Mouse (Mus musculus) kidney, embryonic 16.5 days (tissue): ENCODE measurements around the gene Glod4. TPM values are rescaled to one million over a fixed set of nuclear protein-coding genes. Genes with fewer than 3 reads are reported as not detected.

Experiments used
- ATAC-seq: fragments of 200-750 bp; cut with Nextera tagmentation; 2 replicates; pipeline ENCODE4 v1.8.0; 2017; ENCODE audit warnings: moderate TSS enrichment; ENCODE audit not compliant: low FRiP score, low TSS enrichment
- H3K27ac ChIP-seq: fragments of 300-500 bp; sonication (generic); 2 replicates; pipeline ENCODE4 v1.5.1; 2014; ENCODE audit warnings: low read length
- H3K27me3 ChIP-seq: fragments of 300-500 bp; sonication (generic); 2 replicates; pipeline ENCODE4 v1.6.1; 2014; ENCODE audit warnings: low read length, control low read depth, mixed read lengths; ENCODE audit not compliant: insufficient read depth
- H3K36me3 ChIP-seq: fragments of 300-500 bp; sonication (generic); 2 replicates; pipeline ENCODE4 v1.6.1; 2014; ENCODE audit warnings: low read length, control low read depth, mixed read lengths; ENCODE audit not compliant: insufficient read depth
- H3K4me1 ChIP-seq: fragments of 300-500 bp; sonication (generic); 2 replicates; pipeline ENCODE4 v1.6.1; 2014; ENCODE audit warnings: low read length, control low read depth, mixed read lengths; ENCODE audit not compliant: insufficient read depth
- H3K4me2 ChIP-seq: fragments of 300-500 bp; sonication (generic); replicated peaks from 2 replicates; pipeline ENCODE4 v1.6.1; 2014; ENCODE audit warnings: low read depth, low read length
- H3K4me3 ChIP-seq: fragments of 300-500 bp; sonication (generic); 2 replicates; pipeline ENCODE4 v1.5.1; 2014; ENCODE audit warnings: mild to moderate bottlenecking, low read length
- H3K9ac ChIP-seq: fragments of 300-500 bp; sonication (generic); replicated peaks from 2 replicates; pipeline ENCODE4 v1.6.1; 2014; ENCODE audit warnings: low read length
- H3K9me3 ChIP-seq: fragments of 300-500 bp; sonication (generic); 2 replicates; pipeline ENCODE4 v1.6.1; 2016; ENCODE audit warnings: low read length, control low read depth
- WGBS: fragments of 180-500 bp; shearing (Covaris S2); extraction: QIAGEN DNeasy Blood & Tissue Kit; methylation state at CpG from one replicate; pipeline ENCODE4 v1.1.7; 2014; 5-methylcytosine and 5-hydroxymethylcytosine counted together
- polyA plus RNA-seq: library from polyadenylated mRNA; unstranded; fragments of >200 nt; fragmentation: Nextera tagmentation; extraction: Ambion mirVana; gene quantifications from 2 replicates; pipeline ENCODE4 v1.2.1, GENCODE M21; 2015

Gene Glod4
- polyA plus RNA-seq, 1 experiment from 2014 or later: 142 TPM

DNA sequence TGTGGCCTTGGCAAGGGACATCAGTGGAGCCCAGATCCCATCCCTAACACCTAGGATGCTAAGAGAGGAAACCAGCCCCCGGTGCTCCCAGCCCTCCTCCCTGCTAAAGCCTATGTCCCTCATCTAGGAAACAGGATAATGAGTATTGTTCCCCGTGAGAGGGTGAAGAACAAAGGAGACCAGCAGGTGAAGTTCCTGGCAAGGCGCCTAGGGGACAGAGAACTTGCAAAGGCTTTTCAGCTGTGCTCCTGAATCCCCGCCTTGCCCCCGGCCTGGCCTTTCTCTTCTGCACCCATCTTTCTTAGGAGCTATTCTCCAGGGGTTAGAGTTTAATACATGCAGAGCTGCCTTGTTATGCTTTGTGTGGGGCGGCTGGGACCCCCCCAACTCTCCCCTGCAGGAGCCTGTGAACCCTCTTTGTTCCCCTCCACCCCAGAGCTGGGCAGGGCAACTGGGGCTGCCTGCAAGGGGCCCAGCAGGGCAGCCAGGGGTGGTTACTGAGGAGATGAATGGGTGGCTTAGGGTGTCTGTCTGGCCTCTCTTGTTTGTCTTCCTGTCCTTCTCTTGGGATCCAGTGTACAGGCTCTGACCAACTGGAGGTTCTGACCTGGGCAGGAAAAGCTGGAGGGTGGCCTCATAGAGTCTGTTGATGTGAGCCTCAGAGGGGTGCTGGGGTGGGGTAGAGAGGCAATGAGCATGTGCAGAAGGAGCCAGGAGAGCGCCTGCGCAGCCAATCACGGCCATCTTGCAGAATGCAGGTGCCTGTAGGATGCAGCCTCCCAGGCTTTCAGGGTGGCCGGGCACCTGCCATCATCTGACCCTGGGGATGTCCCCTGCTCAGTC lies 16.9 kb upstream of the Glod4 start:
- no peak overlapping the region for H3K4me3 ChIP-seq
- H3K27me3 ChIP-seq: no peaks in the 10 kb centered on the region
- no peak overlapping the region for H3K27ac ChIP-seq
- 78% methylated on average over 10 of the region's 10 CpGs for WGBS
- H3K9ac ChIP-seq: no peak overlapping the region
- no peak for ATAC-seq
- peaks cover 7% of the 10 kb centered on the region for H3K36me3 ChIP-seq
- H3K9me3 ChIP-seq: no peaks in the 10 kb centered on the region
- no peak overlapping the region for H3K4me2 ChIP-seq
- peaks cover 21% of the 10 kb centered on the region for H3K4me1 ChIP-seq

DNA sequence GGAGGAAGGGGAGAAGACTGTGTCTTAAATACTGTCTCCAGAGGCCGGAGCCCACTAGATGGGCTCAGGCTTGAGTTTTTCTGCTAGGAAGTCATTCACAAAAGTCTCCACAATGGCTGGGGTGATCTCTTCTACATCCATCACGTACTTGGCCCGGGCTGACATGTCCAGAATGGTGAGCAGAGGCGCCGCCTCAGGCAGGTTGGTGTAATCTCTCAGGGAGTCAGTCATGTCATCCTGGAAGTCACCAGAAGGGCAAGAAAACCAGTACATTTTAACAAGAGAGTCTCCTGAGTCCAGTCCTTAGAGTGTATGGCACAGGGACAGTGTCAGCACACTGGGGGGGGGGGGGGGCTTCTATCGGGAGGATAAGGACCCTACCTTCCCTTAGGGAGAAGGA lies 15.0 kb upstream of the Glod4 start:
- Histone ChIP-seq H3K27me3 (no peaks in the 10 kb centered on the region), H3K4me1 (peaks cover 23% of the 10 kb centered on the region), H3K4me3 (no peak overlapping the region), H3K27ac (no peak overlapping the region), H3K9ac (no peak overlapping the region), H3K36me3 (peaks cover 7% of the 10 kb centered on the region), H3K4me2 (no peak overlapping the region), H3K9me3 (no peaks in the 10 kb centered on the region)
- no peak for ATAC-seq
- 83% methylated on average over 5 of the region's 6 CpGs for WGBS

GRCm38 (mm10) chr11:76257386-76257785 lies 13.9 kb upstream of the Glod4 start:
- Histone ChIP-seq H3K4me2 (no peak overlapping the region), H3K36me3 (peaks cover 7% of the 10 kb centered on the region), H3K4me1 (peaks cover 16% of the 10 kb centered on the region; the same call in 1 of the 2 replicates), H3K4me3 (no peak overlapping the region), H3K27me3 (no peaks in the 10 kb centered on the region), H3K9ac (no peak overlapping the region), H3K27ac (no peak overlapping the region), H3K9me3 (no peaks in the 10 kb centered on the region)
- 58% methylated on average over 4 of the region's 4 CpGs for WGBS
- no peak for ATAC-seq

DNA sequence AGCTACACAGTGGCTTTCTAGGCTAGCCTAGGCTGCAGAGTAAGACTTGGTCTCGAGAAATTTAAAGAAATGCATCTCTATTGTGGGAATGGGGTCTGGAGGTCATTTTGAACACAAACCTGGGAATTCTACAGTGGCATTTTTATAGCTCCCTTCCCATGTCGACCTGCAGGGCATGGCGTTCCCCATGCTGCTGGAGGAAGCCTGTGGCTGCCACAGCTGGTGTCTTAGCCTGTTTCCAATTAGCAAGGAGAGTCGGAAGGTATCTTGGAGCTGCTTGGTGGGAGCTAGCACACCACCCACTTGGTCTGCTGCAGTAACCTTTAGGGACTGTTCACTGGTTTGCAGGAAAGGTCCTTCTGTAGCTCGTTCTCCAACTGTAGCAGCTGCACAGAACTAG lies 12.6 kb upstream of the Glod4 start:
- Histone ChIP-seq H3K4me3 (no peak overlapping the region), H3K36me3 (peaks cover 9% of the 10 kb centered on the region), H3K4me1 (peaks cover 14% of the 10 kb centered on the region; the same call in 1 of the 2 replicates), H3K27me3 (no peaks in the 10 kb centered on the region), H3K4me2 (no peak overlapping the region), H3K9ac (no peak overlapping the region), H3K9me3 (no peaks in the 10 kb centered on the region), H3K27ac (no peak overlapping the region)
- ATAC-seq: no peak
- WGBS: 21% methylated on average over 5 of the region's 5 CpGs

DNA sequence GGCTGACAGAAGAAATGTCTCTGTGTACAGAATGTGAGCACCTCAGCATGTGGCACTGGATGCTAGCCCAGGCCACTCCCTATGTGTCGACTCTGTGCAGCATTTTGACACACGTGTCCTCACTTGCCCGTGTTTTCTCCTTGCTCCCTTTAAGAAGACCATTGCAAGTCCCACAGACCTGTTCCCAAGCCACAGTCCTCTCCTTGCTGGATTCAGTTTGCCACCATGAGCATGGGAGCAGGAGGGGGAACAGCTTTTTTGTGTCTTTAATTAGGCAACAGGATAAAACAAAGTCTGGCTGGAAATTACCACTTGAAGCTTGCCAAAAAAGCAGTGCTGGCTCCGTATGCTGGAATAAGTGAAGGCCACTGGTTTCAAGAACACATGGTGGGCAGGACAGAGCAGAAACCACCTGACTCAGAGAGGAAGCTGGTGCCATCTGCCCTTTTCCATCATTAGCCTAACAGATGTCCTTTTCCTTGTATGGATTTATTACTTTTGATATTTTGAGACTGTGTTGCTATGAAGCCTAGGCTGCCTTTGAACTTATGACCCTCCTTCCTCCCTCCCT lies 12.0 kb upstream of the Glod4 start:
- H3K9me3 ChIP-seq: no peaks in the 10 kb centered on the region
- H3K4me1 ChIP-seq: peaks cover 14% of the 10 kb centered on the region; the same call in 1 of the 2 replicates
- peaks cover 15% of the 10 kb centered on the region for H3K36me3 ChIP-seq
- no peak overlapping the region for H3K4me3 ChIP-seq
- ATAC-seq: no peak
- 65% methylated on average over 4 of the region's 4 CpGs for WGBS
- H3K27me3 ChIP-seq: no peaks in the 10 kb centered on the region
- no peak overlapping the region for H3K27ac ChIP-seq
- H3K4me2 ChIP-seq: no peak overlapping the region
- H3K9ac ChIP-seq: no peak overlapping the region; the same call in 1 of the 2 replicates

DNA sequence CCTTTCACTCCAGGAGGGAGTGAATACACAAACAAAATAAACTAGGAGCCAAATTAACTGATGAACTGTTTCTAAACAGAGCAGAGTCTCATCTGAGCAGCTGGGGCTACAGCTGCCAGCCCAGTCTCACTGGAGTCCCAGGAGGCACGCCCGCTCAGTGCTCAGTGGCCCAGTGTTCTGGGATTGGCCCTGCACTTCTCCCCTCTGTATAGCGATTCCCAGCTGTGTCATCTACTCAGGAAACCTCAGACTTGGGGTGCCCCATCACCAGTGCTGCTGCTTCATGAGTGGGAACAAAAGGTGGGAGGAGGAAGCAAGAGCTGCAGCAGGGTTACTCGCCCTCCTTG lies 10.4 kb upstream of the Glod4 start:
- no peak overlapping the region for H3K4me3 ChIP-seq
- H3K9ac ChIP-seq: no peak overlapping the region
- H3K36me3 ChIP-seq: peaks cover 29% of the 10 kb centered on the region
- H3K4me2 ChIP-seq: no peak overlapping the region
- WGBS: 76% methylated on average over 4 of the region's 4 CpGs
- H3K27me3 ChIP-seq: no peaks in the 10 kb centered on the region
- H3K9me3 ChIP-seq: no peaks in the 10 kb centered on the region
- no peak overlapping the region for H3K27ac ChIP-seq
- H3K4me1 ChIP-seq: peaks cover 14% of the 10 kb centered on the region; the same call in 1 of the 2 replicates
- 0 out of 2 replicates have a peak, but pooled peaks have one; percentile 33 for ATAC-seq

DNA sequence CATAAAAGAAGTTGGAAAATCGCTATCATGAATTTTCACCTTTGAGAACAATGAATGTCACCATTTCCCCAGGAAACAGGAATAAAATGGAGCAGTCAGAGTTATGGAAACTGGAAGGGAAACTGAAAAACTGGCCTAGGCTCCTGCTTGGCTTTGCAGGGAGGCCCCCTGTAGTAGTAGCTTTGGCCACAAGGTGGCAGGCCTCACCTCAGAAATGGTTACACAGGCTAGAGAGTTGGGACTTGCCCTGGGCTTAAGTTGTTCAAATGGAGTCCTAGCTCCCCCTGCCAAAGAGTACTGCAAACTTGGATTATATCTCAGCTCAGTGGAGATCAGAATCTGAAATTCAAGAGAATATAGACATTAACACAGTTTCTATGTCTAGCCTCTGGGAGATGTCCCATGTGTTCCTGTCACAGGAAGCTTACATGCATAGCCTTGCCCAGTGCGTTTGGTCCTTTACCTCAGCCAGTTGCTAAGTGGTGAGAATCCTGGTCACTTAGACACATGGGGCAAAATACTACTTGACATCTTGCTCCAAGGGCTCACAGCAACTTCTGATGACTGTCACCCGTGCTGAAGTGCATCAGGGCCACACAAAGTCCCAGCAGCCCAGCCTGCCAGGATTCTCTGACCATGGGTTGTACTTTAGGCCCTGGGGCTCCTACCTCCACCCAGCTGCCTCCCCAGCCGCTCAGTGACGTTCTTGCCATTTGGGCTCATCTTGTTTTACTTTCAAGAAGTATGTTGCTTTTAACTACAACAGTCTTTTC lies 9.8 kb upstream of the Glod4 start:
- Histone ChIP-seq H3K4me2 (no peak overlapping the region), H3K4me3 (no peak overlapping the region), H3K9me3 (no peaks in the 10 kb centered on the region), H3K9ac (no peak overlapping the region), H3K27ac (0 out of 2 replicates have a peak overlapping the region, but pooled peaks have one; percentile 27), H3K27me3 (no peaks in the 10 kb centered on the region), H3K36me3 (peaks cover 33% of the 10 kb centered on the region), H3K4me1 (peaks cover 14% of the 10 kb centered on the region; the same call in 1 of the 2 replicates)
- WGBS: 52% methylated on average over 5 of the region's 5 CpGs
- peak; percentile 79 for ATAC-seq

GRCm38 (mm10) chr11:76252036-76252435 lies 8.5 kb upstream of the Glod4 start:
- Histone ChIP-seq H3K4me3 (no peak overlapping the region), H3K27me3 (no peaks in the 10 kb centered on the region), H3K27ac (no peak overlapping the region), H3K9ac (no peak overlapping the region), H3K9me3 (no peaks in the 10 kb centered on the region), H3K4me1 (peaks cover 14% of the 10 kb centered on the region; the same call in 1 of the 2 replicates), H3K4me2 (no peak overlapping the region), H3K36me3 (peaks cover 32% of the 10 kb centered on the region)
- WGBS: 62% methylated on average over 3 of the region's 3 CpGs
- no peak for ATAC-seq

GRCm38 (mm10) chr11:76247239-76247638 lies 3.7 kb upstream of the Glod4 start:
- no peak overlapping the region for H3K27ac ChIP-seq
- H3K4me3 ChIP-seq: no peak overlapping the region
- WGBS: 45% methylated on average over 2 of the region's 2 CpGs
- H3K9ac ChIP-seq: no peak overlapping the region
- no peak for ATAC-seq
- peaks cover 18% of the 10 kb centered on the region for H3K4me1 ChIP-seq
- H3K4me2 ChIP-seq: no peak overlapping the region
- H3K9me3 ChIP-seq: no peaks in the 10 kb centered on the region
- no peaks in the 10 kb centered on the region for H3K27me3 ChIP-seq
- peaks cover 36% of the 10 kb centered on the region for H3K36me3 ChIP-seq
